Mouse (Mus musculus): ENCODE data around the gene Rho. TPM values are rescaled to one million over a fixed set of nuclear protein-coding genes. Genes with fewer than 3 reads are reported as not detected.

Gene Rho
- polyA plus RNA-seq, 1 experiment from 2014 or later = 0.16 TPM

GRCm38 (mm10) chr6:115891497-115892061 is 40.0 kb upstream of the Rho start:
- Histone ChIP-seq H3K9ac (ENCODE audit: low read depth, low read length) (no peak overlapping the region), H3K36me3 (ENCODE audit: control insufficient read depth, insufficient read depth) (peaks cover 12% of the 10 kb centered on the region; the same call in 1 of the 2 replicates), H3K4me3 (ENCODE audit: low read depth, low read length) (no peak overlapping the region), H3K4me2 (replicated peaks; ENCODE audit: low read depth) (no peak overlapping the region), H3K27ac (ENCODE audit: low read depth, low read length) (peak overlapping the region; percentile 52; the same call in 1 of the 2 replicates), H3K9me3 (ENCODE audit: control insufficient read depth) (peaks cover 3% of the 10 kb centered on the region; the same call in 1 of the 2 replicates), H3K4me1 (replicated peaks; ENCODE audit: control insufficient read depth, insufficient read depth, low read length) (no peaks in the 10 kb centered on the region), H3K27me3 (replicated peaks; ENCODE audit: control insufficient read depth, insufficient read depth, low read length) (no peaks in the 10 kb centered on the region)
- 60% methylated on average over 8 of the region's 8 CpGs for WGBS
- no peak for TF ChIP-seq CTCF (IDR thresholded peaks at IDR 0.05; ENCODE audit: low read depth)
- 0 out of 2 replicates have a peak, but pooled peaks have one; percentile 19 for ATAC-seq

GRCm38 (mm10) chr6:115892363-115892762 is 39.2 kb upstream of the Rho start:
- Histone ChIP-seq H3K36me3 (ENCODE audit: control insufficient read depth, insufficient read depth) (peaks cover 12% of the 10 kb centered on the region; the same call in 1 of the 2 replicates), H3K4me1 (replicated peaks; ENCODE audit: control insufficient read depth, insufficient read depth, low read length) (no peaks in the 10 kb centered on the region), H3K4me2 (replicated peaks; ENCODE audit: low read depth) (no peak overlapping the region), H3K4me3 (ENCODE audit: low read depth, low read length) (no peak overlapping the region), H3K27me3 (replicated peaks; ENCODE audit: control insufficient read depth, insufficient read depth, low read length) (no peaks in the 10 kb centered on the region), H3K9ac (ENCODE audit: low read depth, low read length) (no peak overlapping the region), H3K27ac (ENCODE audit: low read depth, low read length) (no peak overlapping the region), H3K9me3 (ENCODE audit: control insufficient read depth) (peaks cover 3% of the 10 kb centered on the region; the same call in 1 of the 2 replicates)
- 86% methylated on average over 3 of the region's 3 CpGs for WGBS
- TF ChIP-seq CTCF (IDR thresholded peaks at IDR 0.05; ENCODE audit: low read depth) = no peak
- no peak for ATAC-seq

- no peak for ATAC-seq
- Histone ChIP-seq H3K4me2 (replicated peaks; ENCODE audit: low read depth) (no peak overlapping the region), H3K4me3 (ENCODE audit: low read depth, low read length) (no peak overlapping the region), H3K27me3 (replicated peaks; ENCODE audit: control insufficient read depth, insufficient read depth, low read length) (no peaks in the 10 kb centered on the region), H3K9ac (ENCODE audit: low read depth, low read length) (no peak overlapping the region), H3K36me3 (ENCODE audit: control insufficient read depth, insufficient read depth) (no peaks in the 10 kb centered on the region), H3K27ac (ENCODE audit: low read depth, low read length) (no peak overlapping the region), H3K9me3 (ENCODE audit: control insufficient read depth) (no peaks in the 10 kb centered on the region), H3K4me1 (replicated peaks; ENCODE audit: control insufficient read depth, insufficient read depth, low read length) (no peaks in the 10 kb centered on the region)
- no peak for TF ChIP-seq CTCF (IDR thresholded peaks at IDR 0.05; ENCODE audit: low read depth)
- 73% methylated on average over 1 of the region's 1 CpGs for WGBS
Measured at GRCm38 (mm10) chr6:115896346-115896745, 35.2 kb upstream of the Rho start.

- no peak overlapping the region for H3K27ac ChIP-seq (ENCODE audit: low read depth, low read length)
- no peaks in the 10 kb centered on the region for H3K4me1 ChIP-seq (replicated peaks; ENCODE audit: control insufficient read depth, insufficient read depth, low read length)
- WGBS = 81% methylated on average over 4 of the region's 4 CpGs
- no peak overlapping the region for H3K4me3 ChIP-seq (ENCODE audit: low read depth, low read length)
- no peak overlapping the region for H3K4me2 ChIP-seq (replicated peaks; ENCODE audit: low read depth)
- no peaks in the 10 kb centered on the region for H3K36me3 ChIP-seq (ENCODE audit: control insufficient read depth, insufficient read depth)
- no peaks in the 10 kb centered on the region for H3K9me3 ChIP-seq (ENCODE audit: control insufficient read depth)
- no peak for ATAC-seq
- H3K27me3 ChIP-seq (replicated peaks; ENCODE audit: control insufficient read depth, insufficient read depth, low read length) = no peaks in the 10 kb centered on the region
- TF ChIP-seq CTCF (IDR thresholded peaks at IDR 0.05; ENCODE audit: low read depth) = no peak
- H3K9ac ChIP-seq (ENCODE audit: low read depth, low read length) = no peak overlapping the region
Measured at GRCm38 (mm10) chr6:115897117-115897516, 34.4 kb upstream of the Rho start.

GRCm38 (mm10) chr6:115897926-115898520 is 33.5 kb upstream of the Rho start:
- Histone ChIP-seq H3K9ac (ENCODE audit: low read depth, low read length) (no peak overlapping the region), H3K4me3 (ENCODE audit: low read depth, low read length) (no peak overlapping the region)
- WGBS = 79% methylated on average over 7 of the region's 7 CpGs

GRCm38 (mm10) chr6:115901062-115901461 is 30.5 kb upstream of the Rho start:
- peak; percentile 94 for TF ChIP-seq CTCF (IDR thresholded peaks at IDR 0.05; ENCODE audit: low read depth)
- Histone ChIP-seq H3K36me3 (ENCODE audit: control insufficient read depth, insufficient read depth) (no peaks in the 10 kb centered on the region), H3K27me3 (replicated peaks; ENCODE audit: control insufficient read depth, insufficient read depth, low read length) (no peaks in the 10 kb centered on the region), H3K27ac (ENCODE audit: low read depth, low read length) (no peak overlapping the region), H3K9me3 (ENCODE audit: control insufficient read depth) (no peaks in the 10 kb centered on the region), H3K4me2 (replicated peaks; ENCODE audit: low read depth) (no peak overlapping the region), H3K4me1 (replicated peaks; ENCODE audit: control insufficient read depth, insufficient read depth, low read length) (no peaks in the 10 kb centered on the region), H3K9ac (ENCODE audit: low read depth, low read length) (no peak overlapping the region), H3K4me3 (ENCODE audit: low read depth, low read length) (no peak overlapping the region)
- ATAC-seq = peak; percentile 53
- WGBS = 15% methylated on average over 3 of the region's 3 CpGs

More at GRCm38 (mm10) chr6:115897926-115898520, 33.5 kb upstream of the Rho start:
- Histone ChIP-seq H3K36me3 (ENCODE audit: control insufficient read depth, insufficient read depth) (no peaks in the 10 kb centered on the region), H3K9me3 (ENCODE audit: control insufficient read depth) (no peaks in the 10 kb centered on the region), H3K27me3 (replicated peaks; ENCODE audit: control insufficient read depth, insufficient read depth, low read length) (no peaks in the 10 kb centered on the region), H3K4me1 (replicated peaks; ENCODE audit: control insufficient read depth, insufficient read depth, low read length) (no peaks in the 10 kb centered on the region), H3K4me2 (replicated peaks; ENCODE audit: low read depth) (no peak overlapping the region), H3K27ac (ENCODE audit: low read depth, low read length) (no peak overlapping the region)
- TF ChIP-seq CTCF (IDR thresholded peaks at IDR 0.05; ENCODE audit: low read depth) = no peak
- no peak for ATAC-seq

All from intestine, postnatal 0 days (tissue).